Mouse (Mus musculus): ENCODE data around the gene Gm20388.

Gene Gm20388

GRCm38 (mm10) chr8:120724816-120725575 lies 814.4 kb downstream of the Gm20388 start:
- in situ Hi-C loops (cut with MboI, MseI) = no loop called here

GRCm38 (mm10) chr8:120725576-120725950 lies 814.9 kb downstream of the Gm20388 start:
- in situ Hi-C loops (cut with MboI, MseI) = no loop called here

GRCm38 (mm10) chr8:120726051-120726450 lies 815.4 kb downstream of the Gm20388 start:
- in situ Hi-C loops (cut with MboI, MseI) = no loop called here

- in situ Hi-C loops (cut with MboI, MseI) = no loop called here
These were observed 818.0 kb downstream of the Gm20388 start for GRCm38 (mm10) chr8:120728488-120729160.

GRCm38 (mm10) chr8:120731582-120731981 lies 820.9 kb downstream of the Gm20388 start:
- in situ Hi-C loops (cut with MboI, MseI) = no loop called here

GRCm38 (mm10) chr8:120732068-120732467 lies 821.4 kb downstream of the Gm20388 start:
- in situ Hi-C loops (cut with MboI, MseI) = no loop called here

GRCm38 (mm10) chr8:120735770-120736481 lies 825.3 kb downstream of the Gm20388 start, which contains the start of gene Irf8:
Irf8 (plus strand) TSS chr8:120736358.
- in situ Hi-C loops (cut with MboI, MseI) = loop anchor here (5.0 kb wide), 1 partner anchor 44 kb away; no protein-coding TSS in a partner anchor

GRCm38 (mm10) chr8:120736486-120736885 lies 825.8 kb downstream of the Gm20388 start:
- in situ Hi-C loops (cut with MboI, MseI) = loop anchor here (5.0 kb wide), 1 partner anchor 44 kb away; no protein-coding TSS in a partner anchor

- in situ Hi-C loops (cut with MboI, MseI) = loop anchor here (5.0 kb wide), 1 partner anchor 45 kb away; no protein-coding TSS in a partner anchor
These were observed 826.5 kb downstream of the Gm20388 start for GRCm38 (mm10) chr8:120737166-120737565.

- in situ Hi-C loops (cut with MboI, MseI) = loop anchor here (5.0 kb wide), 1 partner anchor 46 kb away; no protein-coding TSS in a partner anchor
These were observed 828.1 kb downstream of the Gm20388 start for GRCm38 (mm10) chr8:120738771-120739170.

GRCm38 (mm10) chr8:120739526-120739925 lies 828.9 kb downstream of the Gm20388 start:
- in situ Hi-C loops (cut with MboI, MseI) = loop anchor here (5.0 kb wide), 1 partner anchor 47 kb away; no protein-coding TSS in a partner anchor

GRCm38 (mm10) chr8:120740579-120740978 lies 829.9 kb downstream of the Gm20388 start:
- in situ Hi-C loops (cut with MboI, MseI) = no loop called here

GRCm38 (mm10) chr8:120741001-120741400 lies 830.4 kb downstream of the Gm20388 start:
- in situ Hi-C loops (cut with MboI, MseI) = no loop called here

- in situ Hi-C loops (cut with MboI, MseI) = no loop called here
These were observed 831.3 kb downstream of the Gm20388 start for GRCm38 (mm10) chr8:120741815-120742530.

- in situ Hi-C loops (cut with MboI, MseI) = no loop called here
These were observed 832.7 kb downstream of the Gm20388 start for GRCm38 (mm10) chr8:120743149-120743897.

- in situ Hi-C loops (cut with MboI, MseI) = no loop called here
These were observed 833.3 kb downstream of the Gm20388 start for GRCm38 (mm10) chr8:120743898-120744290.

- in situ Hi-C loops (cut with MboI, MseI) = no loop called here
These were observed 833.8 kb downstream of the Gm20388 start for GRCm38 (mm10) chr8:120744448-120744847.

- in situ Hi-C loops (cut with MboI, MseI) = no loop called here
These were observed 834.6 kb downstream of the Gm20388 start for GRCm38 (mm10) chr8:120745226-120745625.

GRCm38 (mm10) chr8:120746007-120746701 lies 835.5 kb downstream of the Gm20388 start:
- in situ Hi-C loops (cut with MboI, MseI) = no loop called here

GRCm38 (mm10) chr8:120747286-120747685 lies 836.6 kb downstream of the Gm20388 start:
- in situ Hi-C loops (cut with MboI, MseI) = no loop called here

Measured in T-helper 1 cell (primary cell).